Mouse (Mus musculus) MEL-GATA-1-ER (cell line): ENCODE measurements around the gene Arl5b.

Experiments used
- DNase-seq: peaks from one replicate; pipeline ENCODE4 v3.0.0-alpha.2; 2012; ENCODE audit warnings: low read depth; ENCODE audit errors: extremely low read depth

Arl5b gene

GRCm38 (mm10) chr2:15111808-15112440, 62.7 kb downstream of the Arl5b start:
- no peak for DNase-seq

- no peak for DNase-seq
Observed at GRCm38 (mm10) chr2:15112741-15113140, 63.5 kb downstream of the Arl5b start.

GRCm38 (mm10) chr2:15121217-15121680, 72.1 kb downstream of the Arl5b start:
- DNase-seq: peak; percentile 70
